Mouse (Mus musculus) C3H10T1/2 (cell line): ENCODE results near the gene Gm40193. TPM values are rescaled to one million over a fixed set of nuclear protein-coding genes. Genes with fewer than 3 reads are reported as not detected.

ENCODE experiments used
- polyA plus RNA-seq, 2 experiments: library from polyadenylated mRNA; unstranded; fragments of >200 nt; fragmentation: generic; extraction: Trizol; gene quantifications; one replicate each; pipeline ENCODE4 v1.2.1; 2012; ENCODE audit warnings: missing spikeins in 2 of 2

Gm40193 gene
- polyA plus RNA-seq = not detected

GRCm38 (mm10) chr11:70532839-70533238 is at the start of gene Gm40193:
Gene Gm40193 (minus strand): TSS chr11:70532939.

DNA sequence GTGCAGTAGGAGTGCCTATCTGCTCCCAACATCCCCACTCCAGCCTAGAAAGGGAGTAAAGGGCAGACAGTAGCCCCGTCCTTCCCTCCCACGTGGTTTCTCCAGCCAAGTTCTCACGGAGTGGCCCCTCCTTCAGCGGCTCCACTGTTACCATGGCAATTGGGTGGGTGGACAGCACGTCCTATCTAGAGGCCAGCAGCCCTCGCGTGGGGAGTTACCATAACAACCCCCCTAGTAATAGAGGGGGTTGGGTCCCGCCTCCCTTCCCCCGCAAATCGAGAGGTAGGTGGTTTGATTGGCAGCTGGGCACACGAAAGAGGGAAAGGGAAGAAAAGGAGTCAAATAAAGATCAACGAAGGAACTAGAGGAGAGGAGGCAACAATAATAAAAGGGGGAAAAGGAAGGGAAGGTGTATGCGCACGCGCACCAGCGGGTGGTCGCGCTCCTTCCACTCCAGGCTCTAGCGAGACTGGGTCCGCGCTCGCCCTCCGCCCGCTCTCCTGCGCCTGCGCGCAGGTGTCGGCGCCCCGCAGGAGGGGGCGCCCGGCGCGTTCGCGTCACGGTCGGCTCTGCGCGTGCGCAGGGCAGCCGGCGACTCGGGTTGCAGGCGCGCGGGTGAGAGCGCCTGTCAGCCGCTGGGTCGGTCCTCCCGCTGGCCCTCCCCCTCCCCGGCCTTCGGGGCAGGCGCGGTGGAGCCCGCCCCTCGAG is 29.7 kb upstream of the Gm40193 start, which contains the start of gene Mink1:
Gene Mink1, plus strand, starts transcription at position 595 of the 708 bp plus-strand sequence.

DNA sequence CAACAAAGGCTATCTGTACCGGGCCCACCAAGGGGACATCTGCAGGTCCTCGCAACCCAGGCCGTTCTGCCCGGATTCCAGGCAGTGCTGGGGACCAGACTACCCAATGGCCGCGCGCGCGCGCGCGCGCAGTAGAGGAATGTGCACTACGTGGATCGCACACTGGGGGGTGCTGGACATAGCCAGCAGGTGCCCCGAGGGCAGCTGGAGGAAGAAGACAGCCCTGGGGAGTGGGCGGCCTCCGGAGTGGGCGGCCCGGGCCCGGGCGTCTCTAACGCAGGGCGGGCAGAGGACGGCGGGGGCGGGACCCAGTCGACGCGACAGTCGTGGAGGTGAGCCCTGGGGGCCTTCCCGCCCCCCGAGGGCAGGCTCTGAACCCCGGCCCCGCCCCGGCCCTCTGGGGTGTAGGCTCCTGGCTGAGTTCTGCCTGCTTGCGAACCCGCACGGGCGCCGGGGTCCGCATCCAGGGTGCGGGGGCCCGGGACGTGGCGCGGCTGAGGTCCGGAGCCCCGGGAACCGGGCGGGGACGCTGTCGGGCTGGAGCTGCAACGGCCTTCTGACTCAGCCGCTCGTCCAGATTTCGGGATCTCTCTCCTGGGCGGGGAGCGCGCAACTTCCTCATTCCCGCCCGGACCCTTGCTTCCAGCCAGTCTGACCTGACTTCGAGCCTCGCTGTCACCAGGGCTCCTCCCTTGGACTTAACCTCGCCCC is 7.3 kb upstream of the Gm40193 start, which contains the start of gene Pld2:
Gene Pld2, plus strand, starts transcription at position 188 of the 711 bp plus-strand sequence.

GRCm38 (mm10) chr11:70525184-70525678 is 7.5 kb downstream of the Gm40193 start, which contains the start of gene Psmb6:
Gene Psmb6 (plus strand): TSS chr11:70525367.

GRCm38 (mm10) chr11:70518923-70519322 is 13.8 kb downstream of the Gm40193 start, which contains the start of gene Gltpd2:
Gene Gltpd2 (plus strand): TSS chr11:70519196.

DNA sequence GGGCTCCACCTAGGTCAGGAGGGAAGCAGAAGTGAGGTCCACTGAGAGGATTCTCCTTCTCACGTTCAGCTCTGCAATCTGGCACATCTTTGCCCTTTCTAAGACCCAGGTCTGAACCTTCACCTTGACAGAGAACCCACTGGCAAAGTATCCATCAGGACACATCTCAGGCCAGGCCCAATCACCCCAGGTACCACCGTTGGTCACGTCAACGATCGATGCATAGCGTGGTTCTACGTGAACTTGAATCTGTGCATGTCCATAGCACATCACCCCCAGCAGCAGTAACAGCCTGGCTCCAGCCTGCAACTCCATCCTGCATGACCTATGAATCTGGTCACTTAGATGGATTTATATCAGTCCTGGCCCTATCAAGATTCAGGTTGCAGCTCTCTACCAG is 18.5 kb downstream of the Gm40193 start, which contains the start of gene Vmo1:
Gene Vmo1, minus strand, starts transcription at position 329 of the 400 bp plus-strand sequence.

GRCm38 (mm10) chr11:70504970-70505369 is 27.8 kb downstream of the Gm40193 start, which contains the start of gene Tm4sf5:
Gene Tm4sf5 (plus strand): TSS chr11:70505244.

Other genes starting within 250 kb of the Gm40193 start
- under 1 TPM; 0.07 to 0.08 TPM for gene Alox12e, start 210.3 kb downstream of the Gm40193 start, polyA plus RNA-seq
- gene Alox15, start 180.9 kb downstream of the Gm40193 start, polyA plus RNA-seq = not detected
- gene Pelp1, start 122.9 kb downstream of the Gm40193 start, polyA plus RNA-seq = 10 to 100 TPM; 31.0 to 47.5 TPM
- 10 to 100 TPM; 24.4 to 35.9 TPM for gene Arrb2, start 100.3 kb downstream of the Gm40193 start, polyA plus RNA-seq
- 10 to 100 TPM; 60.7 to 61.7 TPM for gene Med11, start 81.0 kb downstream of the Gm40193 start, polyA plus RNA-seq
- gene Zmynd15, start 73.5 kb downstream of the Gm40193 start, polyA plus RNA-seq = under 1 TPM; 0.05 to 0.08 TPM
- gene Cxcl16, start 73.0 kb downstream of the Gm40193 start, polyA plus RNA-seq = under 1 TPM; 0.04 to 0.19 TPM
- not detected for gene Tm4sf5, start 27.7 kb downstream of the Gm40193 start, polyA plus RNA-seq
- gene Vmo1, start 18.3 kb downstream of the Gm40193 start, polyA plus RNA-seq = not detected
- gene Gltpd2, start 13.7 kb downstream of the Gm40193 start, polyA plus RNA-seq = not detected
- 1,000 to 10,000 TPM in 1 of 2 experiments, 100 to 1,000 TPM in 1; 562 to 1,060 TPM for gene Psmb6, start 7.6 kb downstream of the Gm40193 start, polyA plus RNA-seq
- 10 to 100 TPM in 1 of 2 experiments, 1 to 10 TPM in 1; 7.9 to 23.3 TPM for gene Pld2, start 7.1 kb upstream of the Gm40193 start, polyA plus RNA-seq
- 10 to 100 TPM; 12.7 to 36.0 TPM for gene Mink1, start 29.9 kb upstream of the Gm40193 start, polyA plus RNA-seq
- gene 4930544D05Rik, start 82.9 kb upstream of the Gm40193 start, polyA plus RNA-seq = not detected
- not detected for gene Chrne, start 86.3 kb upstream of the Gm40193 start, polyA plus RNA-seq
- under 1 TPM; 0.05 to 0.72 TPM for gene Gp1ba, start 106.2 kb upstream of the Gm40193 start, polyA plus RNA-seq
- 10 to 100 TPM; 10.2 to 50.0 TPM for gene Rnf167, start 114.3 kb upstream of the Gm40193 start, polyA plus RNA-seq
- gene Slc25a11, start 114.5 kb upstream of the Gm40193 start, polyA plus RNA-seq = 100 to 1,000 TPM; 104 to 176 TPM
- 1,000 to 10,000 TPM; 2,430 to 5,299 TPM for gene Pfn1, start 121.7 kb upstream of the Gm40193 start, polyA plus RNA-seq
- 100 to 1,000 TPM in 1 of 2 experiments, 10 to 100 TPM in 1; 53.8 to 231 TPM for gene Eno3, start 124.3 kb upstream of the Gm40193 start, polyA plus RNA-seq
- 10 to 100 TPM; 22.6 to 90.3 TPM for gene Spag7, start 136.5 kb upstream of the Gm40193 start, polyA plus RNA-seq
- 10 to 100 TPM in 1 of 2 experiments, 1 to 10 TPM in 1; 5.0 to 21.0 TPM for gene Camta2, start 155.2 kb upstream of the Gm40193 start, polyA plus RNA-seq
- gene Inca1, start 167.2 kb upstream of the Gm40193 start, polyA plus RNA-seq = 1 to 10 TPM; 1.7 to 8.8 TPM
- gene Kif1c, start 167.6 kb upstream of the Gm40193 start, polyA plus RNA-seq = 10 to 100 TPM; 64.8 to 73.5 TPM
- 1 to 10 TPM in 1 of 2 experiments, under 1 TPM in 1; 0.25 to 1.1 TPM for gene Zfp3, start 231.3 kb upstream of the Gm40193 start, polyA plus RNA-seq